Mouse (Mus musculus) mature B cell (primary cell): ENCODE measurements around the gene Hs3st5.

Experiments
- in situ Hi-C: fragments of 300-500 bp; cut with MboI; formaldehyde crosslinking; loops from 2 replicates; pipeline ENCODE4 v1.14.3; 2019

Hs3st5 gene

GRCm38 (mm10) chr10:36800925-36801482 is 294.4 kb downstream of the Hs3st5 start:
- in situ Hi-C loops: no loop called here

DNA sequence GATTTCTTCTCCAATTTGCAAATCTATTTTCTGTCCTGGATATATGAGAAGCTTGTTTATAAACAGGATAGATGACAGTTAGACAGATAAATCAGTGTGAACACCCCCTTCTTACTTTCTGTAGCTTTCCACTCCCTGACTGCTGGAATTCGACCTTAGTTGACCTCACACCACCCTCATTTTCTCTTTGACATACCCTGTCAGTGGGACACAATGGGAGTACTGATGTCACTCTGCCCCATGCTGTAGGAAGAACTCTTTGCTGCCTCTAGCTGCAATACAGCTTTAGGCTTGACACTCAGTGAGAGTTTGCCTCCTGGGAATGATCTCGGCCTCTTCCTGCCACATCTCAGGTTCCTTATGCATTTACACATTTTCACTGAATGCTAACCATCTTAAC is 297.1 kb downstream of the Hs3st5 start:
- in situ Hi-C loops: no loop called here

- in situ Hi-C loops: no loop called here
Measured at GRCm38 (mm10) chr10:36805265-36805664, 298.7 kb downstream of the Hs3st5 start.

GRCm38 (mm10) chr10:36805788-36806187 is 299.2 kb downstream of the Hs3st5 start:
- in situ Hi-C loops: no loop called here

DNA sequence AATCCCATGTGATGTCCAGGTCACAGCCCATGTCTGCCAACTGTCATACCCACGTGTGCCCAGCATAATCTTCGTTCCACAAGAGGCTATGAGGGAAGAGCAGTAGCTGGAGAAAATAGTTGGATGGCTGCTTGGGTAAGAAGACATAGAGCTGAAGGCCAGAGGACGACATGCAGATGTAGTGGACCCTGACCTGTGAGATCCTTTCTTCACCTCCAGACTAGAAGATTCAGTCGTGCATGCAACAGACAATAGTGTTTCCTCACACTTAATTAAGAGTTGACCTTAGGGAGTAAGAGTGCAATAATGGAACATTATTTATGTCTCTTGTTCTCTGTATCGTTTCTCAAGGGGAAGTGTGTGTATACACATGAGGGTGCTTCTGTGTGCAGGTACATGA is 300.4 kb downstream of the Hs3st5 start:
- in situ Hi-C loops: no loop called here

- in situ Hi-C loops: no loop called here
Measured at GRCm38 (mm10) chr10:36818867-36819266, 312.3 kb downstream of the Hs3st5 start.

- in situ Hi-C loops: no loop called here
Measured at GRCm38 (mm10) chr10:36829079-36829478, 322.5 kb downstream of the Hs3st5 start.

DNA sequence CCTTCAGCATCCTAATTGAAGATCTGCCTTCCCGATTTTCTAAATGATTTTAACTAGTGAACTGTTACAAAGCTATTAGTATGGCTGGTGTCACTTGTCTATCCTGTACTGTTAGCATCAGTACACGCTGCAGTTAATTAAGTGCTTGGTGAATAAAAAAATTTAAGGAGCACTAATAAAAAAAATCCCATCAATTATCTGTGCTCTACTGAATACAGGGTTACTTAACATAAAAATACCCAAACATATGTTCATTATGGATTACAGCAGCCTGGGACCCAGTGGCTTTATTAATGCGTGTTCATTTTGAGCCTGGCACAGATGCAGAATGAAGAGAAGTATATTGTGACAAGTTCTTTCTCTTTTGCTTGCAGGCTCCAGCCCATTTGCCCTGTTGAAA is 325.6 kb downstream of the Hs3st5 start:
- in situ Hi-C loops: no loop called here

DNA sequence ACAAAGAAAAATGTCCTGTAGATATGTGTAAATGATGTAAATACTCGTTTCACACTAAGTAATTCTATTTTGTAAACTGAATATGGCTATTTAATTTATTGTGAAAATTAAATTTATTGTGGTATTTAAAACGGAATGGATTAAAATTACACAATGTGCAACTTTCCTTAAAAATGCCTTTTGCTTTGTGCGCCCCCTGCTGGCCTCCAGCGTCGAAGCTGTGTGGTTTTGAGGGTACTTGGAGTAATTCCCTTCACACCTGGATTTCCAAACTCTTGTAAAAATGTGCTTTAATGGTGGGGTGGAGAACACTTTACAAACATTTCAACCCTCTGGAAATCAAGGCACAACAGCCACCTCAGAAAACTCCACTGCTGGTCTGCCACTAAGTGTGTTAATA is 327.6 kb downstream of the Hs3st5 start:
- in situ Hi-C loops: no loop called here

- in situ Hi-C loops: no loop called here
Measured at GRCm38 (mm10) chr10:36835836-36836516, 329.4 kb downstream of the Hs3st5 start.

GRCm38 (mm10) chr10:36850231-36850630 is 343.6 kb downstream of the Hs3st5 start:
- in situ Hi-C loops: no loop called here

- in situ Hi-C loops: no loop called here
Measured at GRCm38 (mm10) chr10:36862127-36862895, 355.7 kb downstream of the Hs3st5 start.
